Mouse (Mus musculus): ENCODE data around the gene Slc16a8.
A peak's percentile ranks its signal among the peaks of the same experiment; 100 is the strongest.

Slc16a8 gene

GRCm38 (mm10) chr15:79213591-79213990, 41.0 kb downstream of the Slc16a8 start:
- no peak for DNase-seq

- no peak for DNase-seq
These were observed 41.7 kb downstream of the Slc16a8 start for GRCm38 (mm10) chr15:79212750-79213446.

GRCm38 (mm10) chr15:79210357-79210756, 44.2 kb downstream of the Slc16a8 start:
- no peak for DNase-seq

- DNase-seq: no peak
These were observed 45.7 kb downstream of the Slc16a8 start for GRCm38 (mm10) chr15:79208758-79209439.

GRCm38 (mm10) chr15:79208211-79208610, 46.4 kb downstream of the Slc16a8 start:
- no peak for DNase-seq

- no peak for DNase-seq
These were observed 52.0 kb downstream of the Slc16a8 start for GRCm38 (mm10) chr15:79202575-79202974.

- DNase-seq: peak; percentile 19
These were observed 52.9 kb downstream of the Slc16a8 start for GRCm38 (mm10) chr15:79201491-79202150.
